Mouse (Mus musculus): ENCODE data around the gene Tceal5. TPM values are rescaled to one million over a fixed set of nuclear protein-coding genes. Genes with fewer than 3 reads are reported as not detected.
"Not testable (repeated sequence)": the region's sequence is repeated elsewhere in the genome, so short reads cannot be mapped to it uniquely, and the experiment has no call there.

Tceal5 gene
- polyA plus RNA-seq, 1 experiment from 2014 or later = 4.0 TPM

DNA sequence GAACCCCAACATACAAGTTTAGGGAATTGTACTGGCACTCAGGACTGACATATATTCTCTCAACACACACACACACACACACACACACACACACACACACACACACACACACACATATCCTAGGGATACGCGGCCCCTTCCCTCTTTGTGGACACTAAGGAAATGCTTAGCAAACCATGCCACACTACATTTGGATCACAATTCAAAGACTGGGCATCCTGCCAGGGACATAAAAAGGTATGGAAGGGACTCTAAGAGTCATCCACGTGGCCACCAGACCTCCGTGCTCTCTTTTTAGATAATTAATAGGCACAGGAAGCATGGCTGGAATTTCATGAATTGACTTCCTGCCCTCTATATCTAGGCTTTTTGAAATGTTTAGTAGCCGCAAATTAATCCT is 24.1 kb upstream of the Tceal5 start:
- H3K4me1 ChIP-seq (ENCODE audit: control insufficient read depth, insufficient read depth, low read length) = no peaks in the 10 kb centered on the region
- no peak for ATAC-seq (replicated peaks; ENCODE audit: insufficient number of reproducible peaks, low FRiP score, low TSS enrichment)
- no peak overlapping the region for H3K4me2 ChIP-seq
- no peaks in the 10 kb centered on the region for H3K36me3 ChIP-seq (ENCODE audit: control insufficient read depth, insufficient read depth, low read length)
- H3K4me3 ChIP-seq (ENCODE audit: low read depth, low read length) = no peak overlapping the region
- H3K27ac ChIP-seq (ENCODE audit: low read depth, low read length) = no peak overlapping the region
- no peak overlapping the region for H3K9ac ChIP-seq (ENCODE audit: low read depth, low read length)
- H3K27me3 ChIP-seq (ENCODE audit: control insufficient read depth, insufficient read depth, low read length) = no peaks in the 10 kb centered on the region
- no peaks in the 10 kb centered on the region for H3K9me3 ChIP-seq (replicated peaks; ENCODE audit: control insufficient read depth, low read length)
- 43% methylated on average over 5 of the region's 5 CpGs for WGBS (ENCODE audit: insufficient replicate concordance)

DNA sequence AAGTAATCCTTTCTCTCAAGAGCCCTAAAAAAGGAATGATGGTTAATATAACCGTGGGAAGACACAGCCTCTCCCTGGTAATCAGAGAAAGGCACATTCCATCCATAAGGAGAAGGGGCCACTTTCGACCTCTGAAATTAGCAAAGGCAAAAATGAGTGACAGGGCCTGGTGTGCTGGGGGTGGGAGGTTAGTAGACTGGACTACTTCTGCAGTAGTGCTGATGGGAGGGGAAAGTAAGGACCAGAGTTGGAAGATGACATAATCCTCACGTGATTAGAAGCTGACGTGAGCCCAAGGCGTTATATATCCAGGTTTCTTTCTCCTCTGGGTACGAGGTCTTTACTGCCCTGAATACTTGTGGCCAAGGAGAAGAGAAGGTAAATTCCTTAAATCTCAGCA is 20.0 kb upstream of the Tceal5 start:
- 56% methylated on average over 6 of the region's 6 CpGs for WGBS (ENCODE audit: insufficient replicate concordance)
- Histone ChIP-seq H3K36me3 (ENCODE audit: control insufficient read depth, insufficient read depth, low read length) (no peaks in the 10 kb centered on the region), H3K4me2 (no peak overlapping the region), H3K9me3 (replicated peaks; ENCODE audit: control insufficient read depth, low read length) (no peaks in the 10 kb centered on the region), H3K27me3 (ENCODE audit: control insufficient read depth, insufficient read depth, low read length) (no peaks in the 10 kb centered on the region), H3K4me1 (ENCODE audit: control insufficient read depth, insufficient read depth, low read length) (no peaks in the 10 kb centered on the region), H3K4me3 (ENCODE audit: low read depth, low read length) (no peak overlapping the region), H3K27ac (ENCODE audit: low read depth, low read length) (no peak overlapping the region), H3K9ac (ENCODE audit: low read depth, low read length) (no peak overlapping the region)
- no peak for ATAC-seq (replicated peaks; ENCODE audit: insufficient number of reproducible peaks, low FRiP score, low TSS enrichment)

DNA sequence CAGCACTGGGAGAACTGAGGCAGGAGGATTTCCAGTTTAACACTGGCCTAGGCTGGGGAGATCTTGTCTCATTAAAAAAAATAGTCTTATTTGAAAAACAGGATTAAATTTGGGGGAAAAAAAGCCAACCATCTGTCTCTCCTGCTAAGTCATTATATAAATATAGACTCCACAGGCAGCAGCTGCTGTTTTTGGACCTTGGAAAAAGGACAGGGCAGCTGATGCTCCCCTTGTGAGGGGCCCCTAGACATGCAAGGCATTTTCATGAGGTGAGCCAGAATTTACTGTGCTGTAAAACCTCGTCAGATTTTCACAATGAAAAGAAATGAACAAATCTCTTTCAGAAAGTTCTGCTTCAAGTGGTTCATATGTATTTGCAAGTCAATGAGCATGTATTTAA is 12.6 kb upstream of the Tceal5 start:
- 53% methylated on average over 1 of the region's 1 CpGs for WGBS (ENCODE audit: insufficient replicate concordance)
- Histone ChIP-seq H3K4me2 (no peak overlapping the region), H3K27me3 (ENCODE audit: control insufficient read depth, insufficient read depth, low read length) (no peaks in the 10 kb centered on the region), H3K9ac (ENCODE audit: low read depth, low read length) (no peak overlapping the region), H3K27ac (ENCODE audit: low read depth, low read length) (0 out of 2 replicates have a peak overlapping the region, but pooled peaks have one; percentile 10), H3K4me1 (ENCODE audit: control insufficient read depth, insufficient read depth, low read length) (no peaks in the 10 kb centered on the region), H3K36me3 (ENCODE audit: control insufficient read depth, insufficient read depth, low read length) (no peaks in the 10 kb centered on the region), H3K9me3 (replicated peaks; ENCODE audit: control insufficient read depth, low read length) (no peaks in the 10 kb centered on the region), H3K4me3 (ENCODE audit: low read depth, low read length) (no peak overlapping the region)
- ATAC-seq (replicated peaks; ENCODE audit: insufficient number of reproducible peaks, low FRiP score, low TSS enrichment) = no peak

DNA sequence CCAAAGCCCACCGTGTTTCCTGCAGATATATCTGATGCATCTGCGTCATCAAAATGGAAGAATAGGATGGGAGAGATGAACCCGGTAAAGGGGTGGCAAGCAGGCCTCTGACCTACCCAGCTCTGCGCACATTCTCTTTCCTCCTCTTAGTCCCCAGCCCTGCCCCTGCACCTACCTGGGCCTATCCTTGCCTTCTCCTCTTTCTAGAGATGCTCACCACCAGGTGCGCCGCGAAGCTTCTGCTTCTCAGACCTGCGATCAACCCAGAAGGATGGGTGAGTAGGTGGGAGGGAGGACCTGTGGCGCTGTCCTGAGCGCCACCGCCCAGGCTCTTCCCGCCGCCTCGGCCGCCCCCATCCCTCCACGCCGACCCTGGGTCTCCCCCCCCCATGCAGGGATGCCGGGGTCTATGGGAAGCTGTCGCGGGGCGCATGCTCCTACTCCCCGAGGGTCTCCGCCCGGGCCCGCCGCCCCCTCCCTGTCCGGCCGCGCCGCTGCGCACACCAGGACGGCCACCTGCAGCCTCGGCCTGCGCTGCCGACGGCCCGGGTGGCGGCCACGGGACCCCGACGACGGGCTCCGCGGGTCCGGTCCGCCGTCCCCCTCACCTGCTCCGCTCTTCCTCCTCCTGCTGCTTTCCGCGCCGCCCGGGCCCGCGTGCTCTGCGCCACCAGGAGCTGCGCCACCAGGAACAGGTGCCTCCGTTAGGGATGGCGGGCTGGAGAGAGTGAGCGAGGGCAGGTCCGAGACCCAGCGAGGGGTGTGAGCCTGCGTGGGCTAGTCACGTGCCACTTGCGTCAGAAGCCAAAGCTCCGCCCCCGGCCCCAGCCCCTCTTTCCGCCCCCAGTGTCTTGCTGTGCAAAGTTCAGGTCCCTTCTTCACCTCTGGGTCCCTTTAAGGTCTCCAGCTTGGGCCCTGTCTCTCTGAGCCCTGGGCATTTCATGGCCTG is 11.3 kb upstream of the Tceal5 start, which contains the start of the genes Tceal7 and Bex1:
Gene Tceal7, plus strand, starts transcription at position 51 of the 949 bp plus-strand sequence.
Gene Bex1, minus strand, starts transcription at position 785 of the 949 bp plus-strand sequence.
- H3K9me3 ChIP-seq (replicated peaks; ENCODE audit: control insufficient read depth, low read length); H3K27me3 ChIP-seq (ENCODE audit: control insufficient read depth, insufficient read depth, low read length); H3K4me1 ChIP-seq (ENCODE audit: control insufficient read depth, insufficient read depth, low read length); H3K36me3 ChIP-seq (ENCODE audit: control insufficient read depth, insufficient read depth, low read length): not testable (repeated sequence)
- Histone ChIP-seq H3K27ac (ENCODE audit: low read depth, low read length) (0 out of 2 replicates have a peak within 1 kb of the TSS, but pooled peaks have one; percentile 10), H3K4me2 (peak within 1 kb of the TSS; percentile 55), H3K4me3 (ENCODE audit: low read depth, low read length) (peak within 1 kb of the TSS; percentile 34), H3K9ac (ENCODE audit: low read depth, low read length) (peak within 1 kb of the TSS; percentile 39; the same call in 1 of the 2 replicates)
- WGBS (ENCODE audit: insufficient replicate concordance) = 27% methylated on average over 26 of the region's 67 CpGs
- peak; percentile 85 for ATAC-seq (replicated peaks; ENCODE audit: insufficient number of reproducible peaks, low FRiP score, low TSS enrichment)

DNA sequence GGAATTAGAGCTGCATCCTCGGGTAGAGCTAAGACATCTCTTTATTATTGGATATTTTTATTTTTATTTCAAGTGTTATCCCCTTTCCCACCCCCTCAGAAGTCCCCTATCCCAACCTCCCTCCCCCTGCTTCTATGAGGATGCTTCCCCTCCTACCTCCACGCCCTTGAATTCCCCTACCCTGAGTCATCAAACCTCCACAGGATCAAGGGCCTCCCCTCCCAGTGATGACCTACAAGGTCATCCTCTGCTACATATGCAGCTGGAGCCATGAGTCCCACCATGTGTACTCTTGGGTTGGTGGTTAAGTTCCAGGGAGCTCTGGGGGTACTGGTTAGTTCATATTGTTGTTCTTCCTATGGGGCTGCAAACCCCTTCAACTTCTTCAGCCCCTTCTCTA is 9.7 kb upstream of the Tceal5 start:
- H3K4me3 ChIP-seq (ENCODE audit: low read depth, low read length) = no peak overlapping the region
- H3K27me3 ChIP-seq (ENCODE audit: control insufficient read depth, insufficient read depth, low read length) = no peaks in the 10 kb centered on the region
- WGBS (ENCODE audit: insufficient replicate concordance) = 52% methylated on average over 2 of the region's 2 CpGs
- no peaks in the 10 kb centered on the region for H3K36me3 ChIP-seq (ENCODE audit: control insufficient read depth, insufficient read depth, low read length)
- H3K4me1 ChIP-seq (ENCODE audit: control insufficient read depth, insufficient read depth, low read length) = no peaks in the 10 kb centered on the region
- no peak overlapping the region for H3K27ac ChIP-seq (ENCODE audit: low read depth, low read length)
- H3K9ac ChIP-seq (ENCODE audit: low read depth, low read length) = no peak overlapping the region
- no peak overlapping the region for H3K4me2 ChIP-seq
- ATAC-seq (replicated peaks; ENCODE audit: insufficient number of reproducible peaks, low FRiP score, low TSS enrichment) = no peak
- no peaks in the 10 kb centered on the region for H3K9me3 ChIP-seq (replicated peaks; ENCODE audit: control insufficient read depth, low read length)

DNA sequence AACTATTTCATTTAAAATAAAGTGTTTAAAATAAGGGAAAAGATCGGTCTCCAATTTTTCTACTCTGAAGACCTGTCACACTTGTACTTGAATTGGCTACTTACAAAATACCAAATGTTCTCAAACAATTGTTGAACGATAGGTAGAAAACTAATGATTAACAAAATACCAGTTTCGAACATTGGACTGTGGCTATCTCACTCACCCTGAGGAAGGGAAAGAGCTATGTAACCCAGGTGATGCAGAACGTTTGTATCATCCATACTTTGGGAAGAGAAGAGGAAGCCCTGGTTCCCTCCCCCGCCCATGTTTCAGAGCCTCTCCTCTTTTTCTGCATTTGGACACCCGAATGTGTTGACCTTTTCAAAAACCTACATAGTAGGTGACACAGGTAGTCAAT is 730 bp upstream of the Tceal5 start:
- WGBS (ENCODE audit: insufficient replicate concordance) = 75% methylated on average over 6 of the region's 6 CpGs

DNA sequence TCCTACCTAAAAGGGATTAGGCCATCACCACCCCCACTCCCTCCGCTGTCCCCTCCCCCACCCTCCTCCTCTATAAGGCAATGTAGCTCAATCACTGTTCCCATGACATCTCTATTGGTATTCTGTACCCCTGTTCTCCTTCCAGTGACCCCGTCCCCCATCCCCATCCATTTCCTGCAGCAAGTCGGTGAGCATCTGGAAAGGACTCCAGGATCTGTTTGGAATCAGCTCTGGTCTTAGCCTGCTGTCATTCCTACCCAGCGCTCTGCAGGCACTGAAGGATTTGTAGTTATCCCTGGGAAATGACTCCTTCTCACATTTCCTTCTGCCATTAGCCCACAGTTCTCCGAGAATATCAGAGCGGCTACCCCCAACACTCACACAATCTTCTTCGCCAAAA is 419 bp downstream of the Tceal5 start:
- Histone ChIP-seq H3K27me3 (ENCODE audit: control insufficient read depth, insufficient read depth, low read length) (no peaks in the 10 kb centered on the region; the same call in 1 of the 2 replicates), H3K9me3 (replicated peaks; ENCODE audit: control insufficient read depth, low read length) (no peaks in the 10 kb centered on the region), H3K9ac (ENCODE audit: low read depth, low read length) (peak overlapping the region; percentile 60), H3K4me3 (ENCODE audit: low read depth, low read length) (peak overlapping the region; percentile 43), H3K36me3 (ENCODE audit: control insufficient read depth, insufficient read depth, low read length) (no peaks in the 10 kb centered on the region), H3K4me1 (ENCODE audit: control insufficient read depth, insufficient read depth, low read length) (no peaks in the 10 kb centered on the region), H3K27ac (ENCODE audit: low read depth, low read length) (peak overlapping the region; percentile 57; the same call in 1 of the 2 replicates), H3K4me2 (peak overlapping the region; percentile 62)
- ATAC-seq (replicated peaks; ENCODE audit: insufficient number of reproducible peaks, low FRiP score, low TSS enrichment) = no peak
- WGBS (ENCODE audit: insufficient replicate concordance) = 21% methylated on average over 7 of the region's 7 CpGs

More for the DNA sequence above, 730 bp upstream of the Tceal5 start:
- H3K4me2 ChIP-seq = no peak overlapping the region
- no peak for ATAC-seq (replicated peaks; ENCODE audit: insufficient number of reproducible peaks, low FRiP score, low TSS enrichment)
- H3K9ac ChIP-seq (ENCODE audit: low read depth, low read length) = no peak overlapping the region
- H3K36me3 ChIP-seq (ENCODE audit: control insufficient read depth, insufficient read depth, low read length) = no peaks in the 10 kb centered on the region
- no peak overlapping the region for H3K27ac ChIP-seq (ENCODE audit: low read depth, low read length)
- H3K4me1 ChIP-seq (ENCODE audit: control insufficient read depth, insufficient read depth, low read length) = no peaks in the 10 kb centered on the region
- H3K4me3 ChIP-seq (ENCODE audit: low read depth, low read length) = no peak overlapping the region
- H3K9me3 ChIP-seq (replicated peaks; ENCODE audit: control insufficient read depth, low read length) = no peaks in the 10 kb centered on the region
- H3K27me3 ChIP-seq (ENCODE audit: control insufficient read depth, insufficient read depth, low read length) = no peaks in the 10 kb centered on the region; the same call in 1 of the 2 replicates

DNA sequence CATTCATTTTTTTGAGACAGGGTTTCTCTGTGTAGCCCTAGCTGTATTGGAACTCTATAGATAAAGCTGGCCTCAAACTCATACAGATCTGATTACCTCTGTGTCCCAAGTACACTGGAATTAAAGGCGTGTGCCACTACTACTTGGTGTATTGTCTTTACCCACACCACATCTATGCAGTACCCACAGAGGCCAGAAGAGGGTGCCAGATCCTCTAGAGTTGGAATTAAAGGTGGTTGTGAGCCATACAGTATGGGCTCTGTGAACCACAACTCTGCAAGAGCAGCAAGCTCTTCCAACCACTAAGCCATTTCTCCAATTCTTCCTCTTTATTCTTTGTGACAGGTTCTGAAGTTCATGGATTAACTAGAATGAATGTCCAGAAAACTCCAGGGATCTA is 6.8 kb downstream of the Tceal5 start:
- H3K4me2 ChIP-seq = no peak overlapping the region
- no peaks in the 10 kb centered on the region for H3K36me3 ChIP-seq (ENCODE audit: control insufficient read depth, insufficient read depth, low read length)
- H3K4me1 ChIP-seq (ENCODE audit: control insufficient read depth, insufficient read depth, low read length) = no peaks in the 10 kb centered on the region
- no peak overlapping the region for H3K4me3 ChIP-seq (ENCODE audit: low read depth, low read length)
- no peak overlapping the region for H3K9ac ChIP-seq (ENCODE audit: low read depth, low read length)
- H3K9me3 ChIP-seq (replicated peaks; ENCODE audit: control insufficient read depth, low read length) = no peaks in the 10 kb centered on the region
- H3K27ac ChIP-seq (ENCODE audit: low read depth, low read length) = no peak overlapping the region
- H3K27me3 ChIP-seq (ENCODE audit: control insufficient read depth, insufficient read depth, low read length) = no peaks in the 10 kb centered on the region
- WGBS (ENCODE audit: insufficient replicate concordance) = 50% methylated on average over 1 of the region's 1 CpGs
- ATAC-seq (replicated peaks; ENCODE audit: insufficient number of reproducible peaks, low FRiP score, low TSS enrichment) = no peak
